Mouse (Mus musculus) inflammation-experienced regulatory T-cells, adult 6 months (primary cell): ENCODE results near the gene Atf6. TPM values are rescaled to one million over a fixed set of nuclear protein-coding genes. Genes with fewer than 3 reads are reported as not detected.

ENCODE experiments used
- ATAC-seq: one replicate; pipeline ENCODE4 v1.8.0; 2017
- polyA plus RNA-seq, 3 experiments: library from polyadenylated mRNA; unstranded; fragments of 100-300 nt; shearing (Covaris generic); gene quantifications; one replicate each; pipeline ENCODE4 v1.2.1; 2017

The Atf6 gene
- polyA plus RNA-seq, 3 experiments from 2014 or later = 7.0 to 10.8 (median 9.6) TPM

- no peak for ATAC-seq
Observed at GRCm38 (mm10) chr1:170845448-170846307, 21.9 kb downstream of the Atf6 start.

GRCm38 (mm10) chr1:170844380-170844779 is 23.2 kb downstream of the Atf6 start:
- ATAC-seq = peak; percentile 76

DNA sequence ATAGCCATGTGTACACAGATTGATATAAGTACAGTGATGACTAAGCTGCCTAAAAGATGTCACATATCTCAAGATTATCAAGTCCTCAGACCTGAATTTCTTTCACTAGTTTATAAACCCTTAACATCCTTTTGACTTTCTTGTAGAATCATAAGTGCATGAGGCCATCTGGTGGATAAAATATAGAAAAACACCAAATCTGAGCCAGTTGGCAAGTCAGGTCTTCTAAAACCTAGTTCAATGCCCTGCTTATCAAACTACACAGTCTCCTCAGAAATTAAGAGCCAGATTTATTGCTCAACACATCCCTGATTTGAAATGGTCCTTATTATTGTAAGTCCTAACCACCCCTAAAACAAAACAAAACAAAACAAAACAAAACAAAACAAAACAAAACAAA is 27.9 kb downstream of the Atf6 start:
- ATAC-seq = peak; percentile 48

DNA sequence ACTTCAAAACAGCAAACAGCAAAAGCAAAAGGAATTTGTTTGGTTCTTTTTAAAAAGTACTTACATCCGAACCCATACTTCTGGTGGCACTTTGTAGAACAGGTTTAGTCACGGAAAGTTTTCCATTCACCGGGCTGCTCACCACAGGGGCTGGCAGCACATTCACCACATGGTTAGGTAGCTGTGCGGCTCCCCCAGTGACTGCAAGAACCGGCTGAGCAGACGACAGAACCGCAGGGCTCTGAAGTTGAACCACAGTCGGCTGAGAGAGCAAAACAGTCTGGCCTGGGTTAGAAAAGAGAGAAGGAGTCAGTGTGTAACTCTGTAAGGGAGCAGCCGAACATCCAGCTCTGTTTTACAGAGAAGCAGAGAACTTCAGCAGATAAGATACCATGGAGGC is 32.8 kb downstream of the Atf6 start:
- no peak for ATAC-seq

DNA sequence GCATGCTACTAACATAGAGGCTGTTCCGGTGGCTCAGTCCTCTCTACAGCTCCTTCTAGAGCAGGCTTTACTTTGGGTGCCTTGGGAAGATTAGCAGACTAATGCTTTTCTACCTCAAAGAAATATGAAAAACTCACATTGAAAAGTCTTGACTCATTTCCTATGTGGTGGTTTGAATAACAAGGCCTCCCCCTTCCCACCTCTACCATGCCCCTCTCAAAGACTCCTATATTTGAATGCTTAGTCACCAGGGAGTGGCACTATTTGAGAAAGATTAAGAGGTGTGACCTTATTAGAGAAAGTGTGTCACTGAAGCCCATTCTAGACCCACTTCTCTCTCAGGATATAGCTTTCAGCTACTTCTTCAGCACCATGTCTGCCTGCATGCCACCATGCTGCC is 37.8 kb downstream of the Atf6 start:
- ATAC-seq = no peak

DNA sequence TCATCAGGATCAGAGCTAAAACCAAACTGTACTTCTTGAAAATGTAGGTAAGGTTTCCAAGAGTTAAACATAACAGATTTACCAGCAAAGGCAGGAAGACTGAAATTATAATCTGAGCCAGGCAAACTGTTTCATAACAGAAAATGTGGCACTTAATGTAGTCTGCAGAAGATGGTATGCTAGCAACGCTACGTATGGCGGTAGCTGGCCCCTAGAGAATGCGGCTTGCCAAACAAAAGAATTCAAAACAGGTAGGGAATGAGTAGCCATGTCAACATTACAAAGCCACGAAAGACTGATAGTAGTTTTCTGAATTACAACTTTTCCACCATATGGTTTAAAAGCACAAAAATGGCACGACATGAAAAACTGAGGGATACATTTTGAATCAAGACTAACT is 38.2 kb downstream of the Atf6 start:
- no peak for ATAC-seq

DNA sequence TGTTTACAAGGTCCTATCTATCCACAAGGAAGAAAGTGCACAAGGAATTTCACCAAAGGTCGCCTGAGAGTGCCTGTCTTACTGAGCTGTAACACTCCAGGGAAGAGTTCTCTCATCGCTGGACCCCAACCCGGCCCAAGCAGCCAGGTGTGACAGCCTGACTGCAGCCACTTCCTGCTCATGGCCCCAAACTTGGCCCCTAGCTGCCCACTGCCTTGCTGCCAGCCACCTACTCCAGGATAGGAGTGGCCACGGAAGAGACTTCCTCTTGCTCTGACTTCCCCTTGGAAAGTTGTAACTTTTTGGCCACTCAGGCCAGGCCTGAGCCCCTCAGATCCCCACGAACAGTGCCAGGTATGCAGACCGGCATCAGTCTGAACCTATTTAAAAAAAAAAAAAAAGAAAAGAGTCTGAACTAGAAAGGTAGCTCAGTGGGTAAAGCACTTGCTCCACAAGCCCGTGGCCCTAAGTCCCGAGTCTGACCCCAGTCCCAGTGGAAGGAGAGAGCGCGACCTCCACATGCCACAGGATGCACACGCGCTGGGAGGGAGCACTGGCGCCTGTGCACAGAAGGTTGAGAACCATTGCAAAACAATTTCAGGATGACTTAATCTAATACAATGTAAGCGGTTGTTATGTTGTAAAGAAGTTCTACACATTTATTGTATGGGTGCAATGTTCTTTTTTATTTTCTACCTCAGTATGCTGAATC is 47.3 kb downstream of the Atf6 start:
- no peak for ATAC-seq

GRCm38 (mm10) chr1:170815287-170816004 is 52.1 kb downstream of the Atf6 start:
- no peak for ATAC-seq

DNA sequence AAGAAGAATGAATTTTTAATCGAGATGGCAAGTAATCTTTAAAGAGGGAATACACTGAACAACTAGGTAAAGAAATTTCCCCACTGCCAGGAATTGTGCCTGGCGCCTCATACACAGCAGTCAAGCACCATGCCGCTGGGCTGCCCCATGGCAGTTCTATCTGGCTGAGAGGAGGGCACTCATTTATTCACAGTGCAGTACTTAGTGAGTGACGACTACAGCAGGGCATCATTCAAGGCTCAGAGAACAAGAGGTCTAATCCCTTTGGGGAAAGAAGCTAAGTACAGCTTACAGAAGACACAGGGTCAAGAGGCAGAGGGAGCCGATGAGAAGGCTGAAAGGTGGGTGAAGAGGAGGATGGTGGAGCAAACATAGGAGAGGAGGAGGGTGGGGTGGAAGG is 54.7 kb downstream of the Atf6 start:
- no peak for ATAC-seq

GRCm38 (mm10) chr1:170807600-170808270 is 59.8 kb downstream of the Atf6 start:
- ATAC-seq = no peak

DNA sequence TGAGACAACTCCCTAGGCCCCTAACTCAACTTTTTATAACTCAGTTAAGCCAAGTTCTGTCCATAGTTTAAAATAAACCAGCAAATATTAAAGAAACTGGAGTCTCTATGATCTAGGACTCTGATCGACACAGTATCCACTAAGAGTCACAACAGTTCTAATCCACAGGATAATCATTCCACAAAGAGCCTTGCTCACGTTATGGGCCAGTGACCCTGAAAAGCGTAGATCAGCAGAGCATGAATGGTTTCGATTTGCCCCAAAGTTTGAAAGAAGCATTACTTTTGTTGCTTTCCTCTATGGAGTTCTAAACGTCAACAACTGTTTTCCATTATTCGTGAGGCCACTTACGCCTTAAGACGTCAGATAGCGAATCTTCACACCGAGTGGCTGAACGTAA is 62.9 kb downstream of the Atf6 start:
- no peak for ATAC-seq

GRCm38 (mm10) chr1:170802669-170803068 is 64.9 kb downstream of the Atf6 start:
- no peak for ATAC-seq

GRCm38 (mm10) chr1:170800694-170801093 is 66.9 kb downstream of the Atf6 start:
- ATAC-seq = peak; percentile 32

DNA sequence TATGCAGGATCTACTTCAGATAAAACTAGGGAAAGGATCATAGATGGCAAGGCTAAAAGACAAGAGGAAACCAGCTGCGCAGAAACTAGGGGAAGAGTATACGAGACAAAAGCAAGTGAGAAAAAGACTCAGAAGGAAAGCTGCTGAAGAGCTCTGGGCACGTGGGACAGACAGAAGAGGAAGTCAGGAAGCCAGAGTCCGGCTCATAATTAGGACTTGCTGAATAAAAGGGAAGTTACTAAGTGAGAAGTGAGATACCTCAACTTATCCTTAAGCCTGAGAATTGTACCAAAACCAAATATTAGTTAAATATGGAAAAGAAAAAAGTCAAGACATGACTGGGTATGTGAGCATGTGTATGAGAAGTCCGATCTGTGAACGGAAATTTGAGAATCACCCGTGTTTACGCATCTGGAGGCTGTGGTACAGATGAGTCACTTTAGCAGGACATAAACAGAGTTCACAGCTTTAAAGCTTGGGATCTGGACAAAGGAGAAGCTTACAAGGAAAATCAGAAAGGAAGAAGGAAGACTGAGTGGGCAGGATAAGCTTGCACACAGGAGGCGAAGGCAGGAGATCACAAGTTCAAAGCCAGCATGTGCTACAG is 71.7 kb downstream of the Atf6 start:
- no peak for ATAC-seq

DNA sequence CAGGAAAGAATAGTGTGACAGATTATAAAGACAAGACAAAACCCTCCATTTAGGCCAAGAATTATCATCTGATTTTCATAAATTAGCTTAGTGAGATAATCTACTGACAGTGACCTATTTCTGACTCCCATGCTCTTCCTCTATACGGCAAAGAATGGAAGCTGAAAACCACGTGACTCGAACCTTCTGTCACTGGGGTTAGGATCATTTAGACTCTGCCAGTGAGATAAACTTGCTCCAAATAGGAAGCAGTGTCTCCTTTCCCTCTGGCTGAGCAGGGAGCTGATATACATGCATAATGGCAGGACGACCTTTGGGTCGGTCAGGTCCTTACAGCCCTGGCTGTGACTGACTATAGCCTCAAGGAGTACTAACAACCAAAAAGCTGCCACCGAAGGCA is 76.0 kb downstream of the Atf6 start:
- ATAC-seq = no peak

GRCm38 (mm10) chr1:170791001-170791400 is 76.6 kb downstream of the Atf6 start:
- ATAC-seq = no peak

DNA sequence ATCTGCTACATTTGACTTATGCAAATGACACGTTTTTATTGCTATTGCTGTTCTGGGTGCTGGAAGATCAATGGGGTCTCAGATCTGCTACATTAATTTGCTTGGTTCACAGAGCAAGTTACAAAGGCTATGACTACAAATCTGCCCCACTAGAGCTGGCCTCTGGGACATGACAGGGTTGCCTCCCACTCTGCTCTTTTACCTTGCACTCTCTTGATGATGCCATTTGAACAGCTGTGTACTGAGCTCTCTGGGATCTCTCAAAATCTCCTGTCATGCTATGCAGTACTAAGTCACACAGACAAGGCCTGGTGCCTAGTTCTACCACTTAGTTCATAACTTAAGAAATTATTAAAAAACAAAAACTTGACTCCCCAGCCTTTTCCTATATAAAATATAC is 79.9 kb downstream of the Atf6 start:
- ATAC-seq = no peak

DNA sequence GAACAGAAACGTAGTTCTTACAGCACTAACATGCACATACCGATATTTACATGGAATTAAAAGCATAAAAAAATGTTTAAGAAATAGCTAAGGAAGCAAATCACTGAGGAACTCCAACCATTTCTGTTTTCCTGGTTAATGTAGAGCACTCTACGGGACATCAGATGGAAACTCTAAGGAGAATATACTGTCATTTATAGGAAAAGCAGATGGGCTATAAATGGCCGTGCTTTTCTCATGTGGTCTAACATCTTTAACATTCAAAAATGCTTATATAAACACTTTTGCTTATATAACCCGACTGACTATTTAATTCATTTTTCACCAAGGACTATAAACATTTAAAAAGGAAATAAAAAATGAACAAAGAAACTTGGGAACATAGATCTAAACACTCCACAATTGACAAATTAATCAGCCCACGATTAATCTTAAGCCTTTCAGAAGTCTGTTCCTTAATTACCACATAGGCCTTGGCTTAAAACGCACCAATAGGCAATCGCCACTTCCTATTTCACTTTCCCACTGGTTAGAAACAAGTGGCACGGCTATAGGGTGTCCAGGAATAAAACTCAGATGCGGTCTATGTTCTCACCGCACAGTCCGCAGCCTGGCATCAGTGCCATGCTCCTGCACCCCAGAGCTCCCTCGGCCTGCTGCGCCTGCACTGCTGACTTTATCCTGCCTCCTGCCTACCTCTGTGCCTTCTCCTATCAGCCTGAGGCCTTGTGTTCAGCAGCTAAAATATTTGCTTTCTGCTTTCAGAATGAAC is 80.8 kb downstream of the Atf6 start:
- ATAC-seq = no peak

DNA sequence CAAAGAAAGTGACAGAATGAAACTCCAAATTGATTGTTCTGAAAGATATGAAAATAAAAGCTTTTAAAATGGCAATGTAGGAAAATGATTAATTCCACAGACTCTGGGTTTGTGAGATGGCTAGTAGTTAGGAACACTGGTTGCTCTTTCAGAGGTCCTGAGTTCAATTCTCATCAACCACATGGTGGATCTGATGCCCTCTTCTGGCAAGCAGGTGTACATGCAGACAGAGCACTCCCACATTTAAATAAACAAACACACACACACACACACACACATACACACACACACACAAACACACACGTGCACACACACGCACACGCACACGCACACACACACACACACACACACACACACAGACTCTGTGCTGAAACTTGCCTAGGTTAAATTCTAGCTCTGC is 89.9 kb downstream of the Atf6 start:
- no peak for ATAC-seq

DNA sequence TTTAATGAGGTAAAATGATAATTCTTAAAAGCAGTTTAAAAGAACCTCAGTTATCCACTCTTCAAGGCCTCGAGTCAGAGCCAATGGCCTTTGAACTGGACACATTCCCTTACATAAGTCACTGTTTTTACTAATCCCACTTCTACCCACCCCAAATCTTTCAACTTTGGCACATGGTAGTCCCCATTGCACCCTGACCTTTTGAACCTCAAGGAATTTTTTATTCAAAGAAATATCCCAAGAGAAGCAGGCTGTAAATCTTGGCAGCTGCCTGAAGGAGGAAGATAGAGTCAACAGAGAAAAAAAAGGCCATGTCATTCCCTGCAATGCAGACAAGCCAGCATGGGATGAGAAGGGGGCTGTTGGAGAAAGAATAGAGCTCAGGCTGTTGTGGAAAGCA is 93.1 kb downstream of the Atf6 start:
- ATAC-seq = no peak

- no peak for ATAC-seq
Observed at GRCm38 (mm10) chr1:170773506-170773905, 94.1 kb downstream of the Atf6 start.
